29 mouse cellular contexts compared by ENCODE assay signal in the genomic region with DNA sequence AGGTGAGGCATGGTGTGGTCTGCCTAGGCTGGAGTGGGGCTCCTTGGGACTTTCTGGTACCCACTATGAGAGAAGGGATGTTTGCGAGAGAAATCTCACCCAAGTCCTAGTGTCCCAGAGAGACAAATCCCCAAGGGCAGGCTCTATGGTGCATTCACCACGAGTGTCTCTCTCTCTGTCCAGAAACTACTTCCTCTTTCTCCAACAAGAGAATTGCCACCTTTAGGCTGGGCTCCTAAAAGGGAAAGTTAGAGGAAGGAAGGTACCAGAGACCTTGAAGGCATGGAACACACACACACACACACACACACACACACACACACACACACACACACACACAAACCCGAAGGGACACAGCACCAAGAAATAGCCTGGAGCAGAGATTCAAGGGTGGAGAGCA. TPM values are rescaled to one million over a fixed set of nuclear protein-coding genes. Genes with fewer than 3 reads are reported as not detected.
DNase-seq lines count a peak whose midpoint lies in the region; ATAC-seq and TF ChIP-seq lines count a peak whose summit lies in the region.
"Had no signal": no experiment of that assay in that cellular context is flagged by ENCODE, and none has a peak within 500 bp of the region (broad histone marks: within the 10 kb centered on the region; RNA-seq: fewer than 3 reads in every experiment).

No protein-coding gene starts in this region.

- H3K4me1 ChIP-seq in MEL (ENCODE audit: control insufficient read depth in 1 of 2, insufficient read depth in 2 of 2, low read length in 2 of 2), result peaks cover 0 to 17% of the 10 kb centered on the region in 2 experiments; a peak in 2 of 4 replicates
- H3K4me1 ChIP-seq in kidney, embryonic 16.5 days (ENCODE audit: insufficient read depth, low read length), result peaks cover 24% of the 10 kb centered on the region

- TF ChIP-seq EP300 in MEL (IDR thresholded peaks at IDR 0.05; ENCODE audit: low read depth in 1 of 2, low read length in 2 of 2), result no peak

- TF ChIP-seq CTCF in left cerebral cortex, adult 2 months (IDR thresholded peaks at IDR 0.05), result no peak
- no peak for TF ChIP-seq CTCF in MEL (IDR thresholded peaks at IDR 0.05 in 2 of 3, conservative IDR thresholded peaks at IDR 0.05 in 1 of 3; ENCODE audit: control insufficient read depth in 1 of 3, insufficient read depth in 1 of 3, low read depth in 2 of 3, low read length in 3 of 3, poor library complexity in 1 of 3, severe bottlenecking in 1 of 3)

- no peak for TF ChIP-seq POLR2A in MEL (IDR thresholded peaks at IDR 0.05; ENCODE audit: control insufficient read depth in 1 of 2, insufficient read depth in 1 of 2, low read depth in 1 of 2, low read length in 2 of 2, poor library complexity in 1 of 2)

- H3K4me3 ChIP-seq in left cerebral cortex, adult 2 months, result no peak overlapping the region
- H3K4me3 ChIP-seq in MEL (ENCODE audit: control insufficient read depth in 1 of 2, insufficient read depth in 1 of 2, low read depth in 2 of 2, low read length in 2 of 2), result no peak overlapping the region
- no peak overlapping the region for H3K4me3 ChIP-seq in kidney, embryonic 16.5 days (ENCODE audit: low read length)
- H3K4me3 ChIP-seq: embryonic facial prominence, embryonic 10.5 days; embryonic facial prominence, embryonic 13.5 days; erythroblast, embryonic 14.5 days; forebrain, embryonic 12.5 days; forebrain, embryonic 15.5 days; heart, adult 2 months; heart, embryonic 10.5 days; heart, embryonic 13.5 days had no signal

- no peak overlapping the region for H3K4me2 ChIP-seq in kidney, embryonic 16.5 days (replicated peaks; ENCODE audit: low read depth, low read length)
- H3K4me2 ChIP-seq: embryonic facial prominence, embryonic 13.5 days; forebrain, embryonic 12.5 days; forebrain, embryonic 15.5 days; heart, embryonic 13.5 days; hindbrain, embryonic 14.5 days had no signal

- H3K27me3 ChIP-seq in MEL (ENCODE audit: control insufficient read depth in 1 of 2, insufficient read depth in 2 of 2, low read length in 2 of 2), result no peaks in the 10 kb centered on the region
- no peaks in the 10 kb centered on the region for H3K27me3 ChIP-seq in kidney, embryonic 16.5 days (ENCODE audit: insufficient read depth, low read length)
- H3K27me3 ChIP-seq: embryonic facial prominence, embryonic 13.5 days; forebrain, embryonic 15.5 days; Patski had no signal

- no peaks in the 10 kb centered on the region for H3K9me3 ChIP-seq in MEL (replicated peaks; ENCODE audit: insufficient read depth, low read length)
- no peaks in the 10 kb centered on the region for H3K9me3 ChIP-seq in kidney, embryonic 16.5 days (ENCODE audit: low read length)
- H3K9me3 ChIP-seq: embryonic facial prominence, embryonic 10.5 days; embryonic facial prominence, embryonic 13.5 days; forebrain, embryonic 12.5 days; forebrain, embryonic 15.5 days; heart, embryonic 10.5 days; heart, embryonic 13.5 days had no signal

- intact Hi-C loops in left cerebral cortex, adult 2 months (cut with DNase I), result loop anchor here (2.0 to 10.0 kb wide), 2 partner anchors 107 to 403 kb away; a partner anchor contains a TSS

- no peak for DNase-seq in left cerebral cortex, adult 2 months (ENCODE audit: extremely low spot score in 1 of 2, low spot score in 2 of 2)
- no peak for DNase-seq in left cerebral cortex, adult 9 months (ENCODE audit: low spot score in 2 of 2)
- DNase-seq in MEL (ENCODE audit: low read depth, low spot score), result peak; percentile 62
- DNase-seq in spleen, postnatal 10 days (ENCODE audit: low spot score in 2 of 2), result no peak
- DNase-seq: adrenal gland, adult 2 months; adrenal gland, postnatal 14 days; cerebellum, adult 11 months; cerebellum, adult 2 months; cerebellum, adult 9-11 months; cerebellum, postnatal 25 days; embryo, embryonic 11 days; gastrocnemius, postnatal 25 days; heart, adult 2 months; heart, postnatal 14 days; heart, postnatal 4 days had no signal

- H3K27ac ChIP-seq in left cerebral cortex, adult 2 months, result peak overlapping the region; percentile 83
- H3K27ac ChIP-seq in MEL (ENCODE audit: control insufficient read depth, low read depth, low read length), result no peak overlapping the region
- H3K27ac ChIP-seq in kidney, embryonic 16.5 days (ENCODE audit: low read length), result no peak overlapping the region
- H3K27ac ChIP-seq: embryonic facial prominence, embryonic 10.5 days; embryonic facial prominence, embryonic 13.5 days; forebrain, embryonic 12.5 days; forebrain, embryonic 15.5 days; heart, adult 2 months; heart, embryonic 10.5 days; heart, embryonic 13.5 days; hindbrain, embryonic 14.5 days; hindbrain, postnatal 0 days had no signal

- 75% methylated on average over 3 of the region's 3 CpGs for WGBS in kidney, embryonic 16.5 days

- no peak overlapping the region for H3K9ac ChIP-seq in MEL (ENCODE audit: control insufficient read depth, low read depth, low read length, poor library complexity, severe bottlenecking)
- no peak overlapping the region for H3K9ac ChIP-seq in kidney, embryonic 16.5 days (replicated peaks; ENCODE audit: low read length)
- H3K9ac ChIP-seq: embryonic facial prominence, embryonic 13.5 days; forebrain, embryonic 12.5 days; forebrain, embryonic 15.5 days; heart, embryonic 13.5 days; hindbrain, embryonic 14.5 days had no signal

- no peak for TF ChIP-seq RAD21 in MEL (IDR thresholded peaks at IDR 0.05; ENCODE audit: low read depth, low read length)

- peaks cover 12% of the 10 kb centered on the region for H3K79me2 ChIP-seq in MEL (ENCODE audit: control insufficient read depth, insufficient read depth, low read length, poor library complexity)

- ATAC-seq in granulocyte monocyte progenitor cell, adult 5-6 weeks (replicated peaks; ENCODE audit: poor library complexity, severe bottlenecking), result peak; percentile 18; the same call in 1 of the 2 replicates
- ATAC-seq in megakaryocyte-erythroid progenitor cell, adult 5-6 weeks (replicated peaks; ENCODE audit: low FRiP score, low TSS enrichment, poor library complexity, severe bottlenecking), result no peak
- ATAC-seq in kidney, embryonic 16.5 days (ENCODE audit: low FRiP score, low TSS enrichment), result no peak
- ATAC-seq: CD4-positive, CD25-positive, alpha-beta regulatory T cell, adult 4 months; forebrain, embryonic 15.5 days; hindbrain, postnatal 0 days; Patski had no signal

- H3K36me3 ChIP-seq in MEL (ENCODE audit: control insufficient read depth in 1 of 2, insufficient read depth in 2 of 2, low read length in 2 of 2), result peaks cover 0 to 4% of the 10 kb centered on the region in 2 experiments; a peak in 2 of 4 replicates
- no peaks in the 10 kb centered on the region for H3K36me3 ChIP-seq in kidney, embryonic 16.5 days (ENCODE audit: insufficient read depth, low read length)
- H3K36me3 ChIP-seq: embryonic facial prominence, embryonic 10.5 days; embryonic facial prominence, embryonic 13.5 days; forebrain, embryonic 12.5 days; forebrain, embryonic 15.5 days; heart, embryonic 10.5 days; heart, embryonic 13.5 days had no signal

TF ChIP-seq in MEL, 35 proteins besides CTCF, POLR2A, EP300 and RAD21:
- no peak for TF ChIP-seq HCFC1 (IDR thresholded peaks at IDR 0.05; ENCODE audit: low read depth, low read length)
- TF ChIP-seq ZC3H11A (IDR thresholded peaks at IDR 0.05; ENCODE audit: low read depth, low read length), result no peak
- no peak for TF ChIP-seq BHLHE40 (IDR thresholded peaks at IDR 0.05; ENCODE audit: borderline replicate concordance, low read depth, low read length)
- no peak for TF ChIP-seq ZNF384 (IDR thresholded peaks at IDR 0.05; ENCODE audit: low read depth, low read length)
- no peak for TF ChIP-seq MEF2A (IDR thresholded peaks at IDR 0.05; ENCODE audit: extremely low read depth, insufficient replicate concordance, low read depth, low read length, poor library complexity, severe bottlenecking)
- no peak for TF ChIP-seq USF2 (IDR thresholded peaks at IDR 0.05; ENCODE audit: borderline replicate concordance in 1 of 2, insufficient read depth in 1 of 2, low read depth in 1 of 2, low read length in 2 of 2)
- TF ChIP-seq MYB (IDR thresholded peaks at IDR 0.05; ENCODE audit: low read depth, low read length), result no peak
- TF ChIP-seq MAZ (IDR thresholded peaks at IDR 0.05; ENCODE audit: low read depth, low read length), result no peak
- no peak for TF ChIP-seq MYC (IDR thresholded peaks at IDR 0.05; ENCODE audit: low read depth, low read length)
- TF ChIP-seq MXI1 (IDR thresholded peaks at IDR 0.05; ENCODE audit: low read depth, low read length), result no peak
- no peak for TF ChIP-seq MAX (IDR thresholded peaks at IDR 0.05; ENCODE audit: low read length)
- TF ChIP-seq TBP (IDR thresholded peaks at IDR 0.05; ENCODE audit: low read depth, low read length), result no peak
- no peak for TF ChIP-seq USF1 (IDR thresholded peaks at IDR 0.05; ENCODE audit: low read depth, low read length)
- TF ChIP-seq ELF1 (IDR thresholded peaks at IDR 0.05; ENCODE audit: low read depth, low read length), result no peak
- TF ChIP-seq ZKSCAN1 (IDR thresholded peaks at IDR 0.05; ENCODE audit: low read depth, low read length), result no peak
- TF ChIP-seq CHD1 (IDR thresholded peaks at IDR 0.05; ENCODE audit: low read depth, low read length), result no peak

RNA-seq across cellular contexts. Expression of a gene that starts 4.3 kb away (rescaled TPM):
- total RNA-seq in left cerebral cortex, adult 2 months (2021), result 10 to 100 TPM; 33.9 to 37.5 TPM
- 15.3 and 15.9 TPM in 2 replicates for total RNA-seq in MEL (2012; rRNA removed)
- polyA plus RNA-seq in MEL (2012; ENCODE audit: insufficient read depth in 1 of 2, insufficient read length in 2 of 2, low read depth in 1 of 2, low replicate concordance in 2 of 2, missing spikeins in 1 of 2), result 10 to 100 TPM in 1 of 2 experiments, not detected in 1; 20.7 TPM
- 25.4 and 28.7 TPM in 2 replicates for total RNA-seq in granulocyte monocyte progenitor cell, adult 5-6 weeks (2014; fragmentation: Nextera tagmentation)
- 6.5 and 7.9 TPM in 2 replicates for total RNA-seq in granulocyte monocyte progenitor cell, adult 5-6 weeks (2017)
- 7.2 and 14.6 TPM in 2 replicates for total RNA-seq in megakaryocyte-erythroid progenitor cell, adult 5-6 weeks (2014; fragmentation: Nextera tagmentation)
- 3.1 and 3.8 TPM in 2 replicates for total RNA-seq in megakaryocyte-erythroid progenitor cell, adult 5-6 weeks (2017)
- polyA plus RNA-seq in kidney, embryonic 16.5 days (2015; fragmentation: Nextera tagmentation; extraction: Ambion mirVana), result 27.5 and 30.7 TPM in 2 replicates
